Mouse (Mus musculus): Measurements from ENCODE around the gene Vgll4.

- peak; percentile 61 for TF ChIP-seq CTCF (IDR thresholded peaks at IDR 0.05; ENCODE audit: low read depth)
- no peak for TF ChIP-seq EP300 (IDR thresholded peaks at IDR 0.05; ENCODE audit: low read depth)
Measured at GRCm38 (mm10) chr6:114929346-114929745, 40.4 kb downstream of the Vgll4 start.

Data from liver, embryonic 14.5 days (tissue).